Comparison of ENCODE assay signal across 9 mouse cellular contexts in genomic region chr6:86052032-86052459, GRCm38 (mm10). TPM values are rescaled to one million over a fixed set of nuclear protein-coding genes. Genes with fewer than 3 reads are reported as not detected.
DNase-seq lines count a peak whose midpoint lies in the region; ATAC-seq and TF ChIP-seq lines count a peak whose summit lies in the region.
"Had no signal": no experiment of that assay in that cellular context is flagged by ENCODE, and none has a peak within 500 bp of the region (broad histone marks: within the 10 kb centered on the region; RNA-seq: fewer than 3 reads in every experiment).

No protein-coding gene starts in this region.

- no peak overlapping the region for H3K27ac ChIP-seq in lung, postnatal 0 days (ENCODE audit: low read length)

- peak; percentile 23 for DNase-seq in adrenal gland, postnatal 14 days
- no peak for DNase-seq in adrenal gland, postnatal 36 days
- DNase-seq in lung, postnatal 0 days (ENCODE audit: low spot score) = peak; percentile 22
- no peak for DNase-seq in lung, adult 18-20 months
- DNase-seq in lung, postnatal 10 days = peak; percentile 30
- no peak for DNase-seq in c-Kit-positive CD71-positive TER-119-positive erythroid progenitor cells, embryonic 14.5 days (ENCODE audit: low spot score)

- ATAC-seq in lung, postnatal 0 days = peak; percentile 41
- no peak for ATAC-seq in activated CD4-positive, CD25-positive, alpha-beta regulatory T cell, adult 4 months
- no peak for ATAC-seq in megakaryocyte-erythroid progenitor cell, adult 5-6 weeks (replicated peaks; ENCODE audit: low FRiP score, low TSS enrichment, poor library complexity, severe bottlenecking)

- no peak for TF ChIP-seq CTCF in lung, postnatal 0 days (IDR thresholded peaks at IDR 0.05)

- WGBS in lung, postnatal 0 days = 22% methylated on average over 7 of the region's 7 CpGs

- no peak overlapping the region for H3K4me2 ChIP-seq in lung, postnatal 0 days (replicated peaks; ENCODE audit: low read depth, low read length)

- no peaks in the 10 kb centered on the region for H3K9me3 ChIP-seq in lung, postnatal 0 days (ENCODE audit: low read length)

- H3K9ac ChIP-seq in lung, postnatal 0 days (replicated peaks; ENCODE audit: low read depth) = no peak overlapping the region

- no peaks in the 10 kb centered on the region for H3K36me3 ChIP-seq in lung, postnatal 0 days (ENCODE audit: insufficient read depth, low read length)

- H3K27me3 ChIP-seq in lung, postnatal 0 days (replicated peaks; ENCODE audit: insufficient read depth, low read length) = no peaks in the 10 kb centered on the region

- no peak overlapping the region for H3K4me3 ChIP-seq in lung, postnatal 0 days (ENCODE audit: low read depth, low read length)

- no peak for TF ChIP-seq EP300 in lung, postnatal 0 days (IDR thresholded peaks at IDR 0.05)

- H3K4me1 ChIP-seq in lung, postnatal 0 days (ENCODE audit: insufficient read depth, low read depth, low read length) = no peaks in the 10 kb centered on the region

RNA-seq across cellular contexts. Expression of gene Add2, which starts 23.6 kb away (rescaled TPM):
- 5.2 and 6.1 TPM in 2 replicates for total RNA-seq in adrenal gland, postnatal 14 days (2021)
- total RNA-seq in adrenal gland, postnatal 36 days (2021) = 1 to 10 TPM; 1.3 to 1.9 TPM
- polyA plus RNA-seq in lung, postnatal 0 days (2015; fragmentation: Nextera tagmentation; extraction: Ambion mirVana) = 0.40 and 0.84 TPM in 2 replicates
- not detected for polyA plus RNA-seq in activated CD4-positive, CD25-positive, alpha-beta regulatory T cell, adult 4 months (2017; shearing (Covaris generic))
- total RNA-seq in megakaryocyte-erythroid progenitor cell, adult 5-6 weeks (2014; fragmentation: Nextera tagmentation) = 109 and 115 TPM in 2 replicates
- 66.5 and 114 TPM in 2 replicates for total RNA-seq in megakaryocyte-erythroid progenitor cell, adult 5-6 weeks (2017)

RNA-seq across cellular contexts. Expression of gene Figla, which starts 36.1 kb away (rescaled TPM):
- total RNA-seq in adrenal gland, postnatal 14 days (2021) = not detected in 2 replicates
- total RNA-seq in adrenal gland, postnatal 36 days (2021) = not detected
- not detected in 2 replicates for polyA plus RNA-seq in lung, postnatal 0 days (2015; fragmentation: Nextera tagmentation; extraction: Ambion mirVana)
- not detected for polyA plus RNA-seq in activated CD4-positive, CD25-positive, alpha-beta regulatory T cell, adult 4 months (2017; shearing (Covaris generic))
- total RNA-seq in megakaryocyte-erythroid progenitor cell, adult 5-6 weeks (2014; fragmentation: Nextera tagmentation) = not detected in 2 replicates
- not detected in 2 replicates for total RNA-seq in megakaryocyte-erythroid progenitor cell, adult 5-6 weeks (2017)
- total RNA-seq: granulocyte monocyte progenitor cell, adult 5-6 weeks had no signal

Comparison
In these comparisons a context has a peak if more than half of its experiments do, and no peak if none do; other contexts are left out.
1. DNase-seq: peak in adrenal gland, postnatal 14 days (single experiment), lung, postnatal 0 days (single experiment) and lung, postnatal 10 days (single experiment); none in adrenal gland, postnatal 36 days (0 of 2), lung, adult 18-20 months (0 of 2) and c-Kit-positive CD71-positive TER-119-positive erythroid progenitor cells, embryonic 14.5 days (single experiment).